Mouse (Mus musculus) kidney, postnatal 0 days (tissue): ENCODE measurements around the gene Ddx47. TPM values are rescaled to one million over a fixed set of nuclear protein-coding genes. Genes with fewer than 3 reads are reported as not detected.

ENCODE experiments used
- ATAC-seq: fragments of 200-750 bp; cut with Nextera tagmentation; replicated peaks from 2 replicates; pipeline ENCODE4 v1.8.0; 2017; ENCODE audit warnings: low read depth, moderate number of reproducible peaks, moderate TSS enrichment, moderate library complexity; ENCODE audit not compliant: low FRiP score
- DNase-seq: peaks from one replicate; pipeline ENCODE4 v3.0.0-alpha.2; 2016; ENCODE audit warnings: low spot score
- H3K27ac ChIP-seq: fragments of 300-500 bp; sonication (generic); 2 replicates; pipeline ENCODE4 v1.5.1; 2014; ENCODE audit warnings: mild to moderate bottlenecking
- H3K27me3 ChIP-seq: fragments of 300-500 bp; sonication (generic); 2 replicates; pipeline ENCODE4 v1.6.1; 2014; ENCODE audit warnings: low read length, mixed read lengths; ENCODE audit not compliant: insufficient read depth
- H3K36me3 ChIP-seq: fragments of 300-500 bp; sonication (generic); 2 replicates; pipeline ENCODE4 v1.6.1; 2014; ENCODE audit warnings: low read length, mixed read lengths; ENCODE audit not compliant: insufficient read depth
- H3K4me1 ChIP-seq: fragments of 300-500 bp; sonication (generic); replicated peaks from 2 replicates; pipeline ENCODE4 v1.6.1; 2014; ENCODE audit warnings: antibody characterized with exemption, low read length, mixed read lengths; ENCODE audit not compliant: insufficient read depth
- H3K4me2 ChIP-seq: fragments of 300-500 bp; sonication (generic); 2 replicates; pipeline ENCODE4 v1.6.1; 2014; ENCODE audit warnings: mild to moderate bottlenecking, low read length, moderate library complexity, mixed read lengths
- H3K4me3 ChIP-seq: fragments of 300-500 bp; sonication (generic); replicated peaks from 2 replicates; pipeline ENCODE4 v1.5.1; 2014; ENCODE audit warnings: low read depth, low read length
- H3K9ac ChIP-seq: fragments of 300-500 bp; sonication (generic); 2 replicates; pipeline ENCODE4 v1.6.1; 2014; ENCODE audit warnings: low read depth, low read length
- H3K9me3 ChIP-seq: fragments of 300-500 bp; sonication (generic); replicated peaks from 2 replicates; pipeline ENCODE4 v1.6.1; 2016; ENCODE audit warnings: low read length, inconsistent platforms, mixed read lengths
- CTCF ChIP-seq: IDR thresholded peaks from 2 replicates; pipeline ENCODE4 v1.5.1; 2016; ENCODE audit warnings: antibody characterized with exemption, low read depth, mild to moderate bottlenecking, moderate library complexity
- WGBS: fragments of 180-500 bp; shearing (Covaris S2); extraction: QIAGEN DNeasy Blood & Tissue Kit; methylation state at CpG from one replicate; pipeline ENCODE4 v1.1.7; 2014; 5-methylcytosine and 5-hydroxymethylcytosine counted together
- polyA plus RNA-seq: library from polyadenylated mRNA; unstranded; fragments of >200 nt; fragmentation: Nextera tagmentation; extraction: Ambion mirVana; gene quantifications from 2 replicates; pipeline ENCODE4 v1.2.1, GENCODE M21; 2015

The Ddx47 gene
- polyA plus RNA-seq, result 85.9 and 91.6 TPM in 2 replicates

DNA sequence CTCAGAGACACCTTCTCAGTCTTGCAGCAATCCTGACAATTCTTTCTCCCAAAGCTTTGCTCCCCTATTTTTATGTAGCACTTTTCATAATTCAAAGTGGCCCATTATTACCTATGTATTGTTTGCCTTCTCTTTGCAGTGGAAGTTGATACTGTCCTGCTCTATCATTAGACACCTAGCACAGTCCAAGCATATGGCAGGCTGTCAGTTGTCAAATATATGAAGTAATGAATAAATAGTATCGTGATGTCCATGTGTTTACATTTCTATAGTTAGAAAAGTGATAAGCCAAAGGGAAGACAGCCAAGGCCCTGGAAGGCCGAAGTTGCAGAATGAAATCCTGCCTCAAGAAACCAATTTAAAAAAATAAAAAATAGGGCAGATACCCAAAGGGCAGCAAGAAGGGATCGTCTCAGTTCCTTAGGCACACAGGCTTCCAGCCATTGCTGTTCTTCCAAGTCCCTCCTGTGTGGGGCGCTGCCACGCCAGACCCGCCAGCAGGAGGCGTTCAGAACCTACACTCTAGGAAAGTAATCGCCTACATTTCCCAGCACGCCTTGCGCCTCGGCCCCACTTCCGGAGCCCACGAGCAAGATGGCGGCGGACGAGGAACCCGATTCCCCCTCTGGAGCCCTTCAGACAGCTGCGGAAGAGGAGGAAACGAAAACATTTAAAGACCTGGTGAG, at the start of gene Ddx47:
Ddx47 (plus strand) TSS at position 565 of the 686 bp plus-strand sequence.
- DNase-seq (peak; percentile 97), ATAC-seq (peak; percentile 91)
- H3K9ac ChIP-seq, result peak within 1 kb of the TSS; percentile 78
- no peaks in the 10 kb centered on the region for H3K9me3 ChIP-seq
- peaks cover 20% of the 10 kb centered on the region for H3K36me3 ChIP-seq
- TF ChIP-seq CTCF, result peak; percentile 100
- no peak within 1 kb of the TSS for H3K27ac ChIP-seq
- peak within 1 kb of the TSS; percentile 61 for H3K4me2 ChIP-seq
- WGBS, result 5% methylated on average over 19 of the region's 19 CpGs
- H3K27me3 ChIP-seq, result no peaks in the 10 kb centered on the region
- H3K4me1 ChIP-seq, result peaks cover 4% of the 10 kb centered on the region; the same call in 1 of the 2 replicates
- H3K4me3 ChIP-seq, result peak within 1 kb of the TSS; percentile 61

DNA sequence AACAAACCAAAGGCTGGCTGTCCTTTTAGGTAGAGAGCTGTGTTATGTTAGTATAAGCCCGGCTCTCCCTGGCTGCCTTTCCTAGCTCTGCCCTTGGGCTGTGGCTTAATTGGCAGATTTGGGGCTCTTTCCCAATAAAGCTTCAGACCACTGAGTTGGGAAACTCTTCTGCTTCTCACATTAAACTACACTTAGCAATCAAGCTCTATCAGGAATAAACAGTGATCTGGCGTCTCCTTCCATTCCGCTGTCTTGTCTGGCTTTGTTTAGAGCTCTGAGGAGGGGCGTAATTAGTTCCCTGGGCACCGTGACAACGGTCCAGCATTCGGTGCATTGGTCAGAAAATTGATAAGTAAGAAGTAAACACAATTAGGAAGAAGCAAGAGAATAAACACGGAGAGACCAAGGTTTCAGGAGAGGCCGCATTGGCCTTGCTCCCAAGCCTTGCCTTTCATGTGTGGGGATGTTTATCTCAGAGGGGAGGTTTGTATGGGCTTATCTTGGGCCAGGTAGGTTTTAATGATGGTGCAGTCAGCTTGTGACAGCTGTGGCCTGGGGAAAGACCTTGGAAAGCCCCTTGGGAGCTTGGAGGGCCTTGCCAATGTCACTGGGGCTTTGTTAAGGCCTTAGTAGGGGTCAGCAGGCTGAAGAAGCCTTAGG, 49.4 kb upstream of the Ddx47 start:
- TF ChIP-seq CTCF, result no peak
- H3K9me3 ChIP-seq, result no peaks in the 10 kb centered on the region
- H3K4me3 ChIP-seq, result no peak overlapping the region
- H3K36me3 ChIP-seq, result no peaks in the 10 kb centered on the region
- no peaks in the 10 kb centered on the region for H3K4me1 ChIP-seq
- H3K27ac ChIP-seq, result no peak overlapping the region
- no peaks in the 10 kb centered on the region for H3K27me3 ChIP-seq
- WGBS, result 54% methylated on average over 9 of the region's 9 CpGs
- H3K4me2 ChIP-seq, result no peak overlapping the region
- no peak overlapping the region for H3K9ac ChIP-seq
- ATAC-seq, result no peak
- DNase-seq, result no peak

DNA sequence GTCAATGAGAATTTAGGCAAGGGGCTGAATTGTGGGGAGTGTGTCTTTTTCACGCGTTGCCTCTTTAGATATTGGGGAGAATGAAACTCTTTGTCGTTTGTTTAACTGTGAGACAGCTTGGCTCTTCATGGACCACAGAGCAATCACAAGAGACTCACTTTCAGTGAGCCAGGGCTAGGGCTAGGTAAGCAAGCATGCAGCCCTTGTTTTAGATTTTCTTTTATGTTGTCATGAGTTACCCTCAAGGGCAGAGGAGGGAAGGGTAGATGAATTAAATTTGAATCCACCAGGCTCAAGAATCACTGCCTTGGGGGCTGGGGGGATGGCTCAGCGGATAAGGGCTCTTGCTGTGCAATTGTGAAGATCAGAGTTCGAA, 48.9 kb upstream of the Ddx47 start:
- H3K27me3 ChIP-seq, result no peaks in the 10 kb centered on the region
- WGBS, result 77% methylated on average over 5 of the region's 5 CpGs
- H3K4me1 ChIP-seq, result no peaks in the 10 kb centered on the region
- no peak for ATAC-seq
- no peak for TF ChIP-seq CTCF
- H3K4me3 ChIP-seq, result no peak overlapping the region
- no peak for DNase-seq
- H3K9ac ChIP-seq, result no peak overlapping the region
- no peaks in the 10 kb centered on the region for H3K36me3 ChIP-seq
- no peaks in the 10 kb centered on the region for H3K9me3 ChIP-seq
- H3K4me2 ChIP-seq, result no peak overlapping the region
- no peak overlapping the region for H3K27ac ChIP-seq

- no peaks in the 10 kb centered on the region for H3K36me3 ChIP-seq
- WGBS, result 54% methylated on average over 2 of the region's 2 CpGs
- no peak for ATAC-seq
These were observed 47.5 kb upstream of the Ddx47 start for GRCm38 (mm10) chr6:134963910-134964309.

DNA sequence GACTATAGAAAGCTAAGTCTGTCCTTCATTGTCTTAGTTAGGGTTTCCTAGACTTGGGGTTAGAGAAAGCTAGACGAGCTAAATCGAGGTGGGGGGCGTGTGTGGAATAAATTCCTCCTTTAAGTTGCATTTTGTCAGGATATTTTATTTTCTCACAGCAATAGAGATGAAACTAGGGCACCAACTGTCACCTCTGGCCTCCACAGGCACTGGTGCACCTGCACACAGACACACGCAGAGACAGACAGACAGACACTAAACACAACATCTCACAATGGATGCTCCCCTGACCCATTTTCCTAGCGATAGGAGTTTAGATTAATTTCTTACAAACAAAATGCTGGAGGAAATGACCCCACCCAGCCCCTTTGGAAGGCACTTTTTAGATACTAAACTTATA, 44.7 kb upstream of the Ddx47 start:
- ATAC-seq (no peak), DNase-seq (no peak)
- 80% methylated on average over 5 of the region's 5 CpGs for WGBS
- Histone ChIP-seq H3K4me2 (no peak overlapping the region), H3K36me3 (no peaks in the 10 kb centered on the region), H3K9me3 (no peaks in the 10 kb centered on the region), H3K27ac (no peak overlapping the region), H3K4me1 (no peaks in the 10 kb centered on the region), H3K9ac (no peak overlapping the region), H3K27me3 (no peaks in the 10 kb centered on the region), H3K4me3 (no peak overlapping the region)
- no peak for TF ChIP-seq CTCF

More at GRCm38 (mm10) chr6:134963910-134964309, 47.5 kb upstream of the Ddx47 start:
- Histone ChIP-seq H3K4me3 (no peak overlapping the region), H3K27me3 (no peaks in the 10 kb centered on the region), H3K27ac (no peak overlapping the region), H3K4me2 (no peak overlapping the region), H3K4me1 (no peaks in the 10 kb centered on the region), H3K9ac (no peak overlapping the region), H3K9me3 (no peaks in the 10 kb centered on the region)
- DNase-seq, result no peak
- no peak for TF ChIP-seq CTCF

DNA sequence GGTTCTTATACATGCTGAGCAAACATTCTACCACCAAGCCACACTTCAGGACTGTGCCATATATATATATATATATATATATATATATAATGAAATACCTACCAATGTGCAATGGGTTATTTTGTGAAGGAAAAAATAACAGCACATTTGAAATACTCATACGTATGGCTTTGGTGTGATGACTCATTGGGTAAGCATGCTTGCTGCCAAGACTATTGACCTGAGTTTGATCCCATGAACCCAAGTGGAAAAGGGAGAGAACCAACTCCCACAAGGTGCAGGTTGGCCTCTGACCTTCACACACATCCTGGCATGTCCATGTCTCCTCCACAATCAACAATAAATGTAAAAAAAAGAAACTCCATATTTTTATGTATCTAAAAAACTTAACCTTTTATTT, 43.1 kb upstream of the Ddx47 start:
- no peak; the same call in 1 of the 2 replicates for ATAC-seq
- H3K9ac ChIP-seq, result no peak overlapping the region
- H3K4me2 ChIP-seq, result no peak overlapping the region
- no peak overlapping the region for H3K27ac ChIP-seq
- H3K36me3 ChIP-seq, result no peaks in the 10 kb centered on the region
- WGBS, result 26% methylated on average over 1 of the region's 1 CpGs
- no peak for DNase-seq
- no peaks in the 10 kb centered on the region for H3K27me3 ChIP-seq
- TF ChIP-seq CTCF, result no peak
- no peaks in the 10 kb centered on the region for H3K4me1 ChIP-seq
- H3K4me3 ChIP-seq, result no peak overlapping the region
- no peaks in the 10 kb centered on the region for H3K9me3 ChIP-seq
